Mouse (Mus musculus): ENCODE results near the gene Wasf2.

Gene Wasf2

DNA sequence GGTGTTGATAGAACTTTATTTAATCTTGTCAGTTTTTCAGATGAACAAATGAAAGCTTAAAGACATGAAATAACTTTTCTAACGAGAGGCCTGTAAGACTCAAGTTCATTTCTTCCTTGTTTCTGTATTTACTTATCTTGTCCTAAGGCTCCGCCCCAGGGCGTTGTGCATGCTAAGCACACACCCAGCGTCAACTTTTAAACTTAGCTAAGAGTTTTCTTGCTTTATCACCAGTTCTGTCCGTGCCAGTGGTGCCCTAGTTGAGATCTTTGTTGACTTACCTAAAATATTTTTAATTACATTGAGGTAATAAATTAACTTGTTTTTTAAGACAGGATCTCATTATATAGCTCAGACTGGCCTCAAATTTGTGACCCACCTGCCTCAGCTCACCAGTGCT, 48.0 kb downstream of the Wasf2 start:
- no peak for DNase-seq

DNA sequence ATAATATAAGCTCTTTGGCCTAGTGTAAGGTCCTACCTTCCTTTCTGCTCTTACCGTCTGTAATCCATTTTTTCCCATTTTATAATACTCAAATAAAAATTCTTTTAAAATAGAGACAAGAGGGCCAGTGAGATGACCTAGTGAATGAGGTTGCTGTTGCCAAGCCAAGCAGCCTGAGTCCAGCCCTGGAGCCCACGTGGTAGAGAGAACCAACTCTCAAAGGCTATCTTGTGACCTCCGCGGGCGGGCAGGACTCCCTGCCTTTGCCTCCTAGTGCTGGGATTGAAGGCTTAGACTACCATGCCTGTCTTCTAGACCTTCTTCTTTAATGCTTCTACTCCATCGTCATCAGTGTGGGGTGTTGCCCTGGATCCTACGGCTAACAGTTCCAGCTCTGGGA, 49.0 kb downstream of the Wasf2 start:
- DNase-seq, result no peak

DNA sequence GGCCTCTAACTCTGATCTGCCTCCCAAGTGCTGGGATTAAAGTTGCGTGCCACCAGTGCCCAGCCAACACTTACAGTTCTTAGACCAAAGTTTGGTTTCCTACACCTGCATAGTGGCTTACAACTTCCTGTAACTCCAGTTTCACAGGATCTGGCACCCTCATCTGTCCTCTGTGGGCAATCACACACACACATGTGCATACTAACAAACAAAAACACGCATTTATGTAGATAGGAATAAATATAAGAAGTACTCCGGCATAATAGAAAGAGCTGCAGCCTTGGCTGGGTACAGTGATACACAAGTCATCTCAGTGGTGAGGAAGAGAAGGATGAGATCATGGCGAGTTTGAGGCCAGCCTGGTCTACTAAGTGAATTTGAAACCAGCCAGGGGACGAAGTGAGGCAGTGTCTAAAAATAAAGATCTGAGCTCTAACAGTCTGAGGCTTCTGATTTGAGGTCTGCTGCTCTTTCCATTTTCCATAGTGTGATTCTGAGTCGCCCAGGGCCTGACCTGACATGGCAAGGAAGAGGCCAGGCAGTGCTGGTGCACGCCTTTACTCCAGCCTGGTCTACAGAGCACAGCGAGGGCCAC, 52.2 kb downstream of the Wasf2 start:
- no peak for DNase-seq

DNA sequence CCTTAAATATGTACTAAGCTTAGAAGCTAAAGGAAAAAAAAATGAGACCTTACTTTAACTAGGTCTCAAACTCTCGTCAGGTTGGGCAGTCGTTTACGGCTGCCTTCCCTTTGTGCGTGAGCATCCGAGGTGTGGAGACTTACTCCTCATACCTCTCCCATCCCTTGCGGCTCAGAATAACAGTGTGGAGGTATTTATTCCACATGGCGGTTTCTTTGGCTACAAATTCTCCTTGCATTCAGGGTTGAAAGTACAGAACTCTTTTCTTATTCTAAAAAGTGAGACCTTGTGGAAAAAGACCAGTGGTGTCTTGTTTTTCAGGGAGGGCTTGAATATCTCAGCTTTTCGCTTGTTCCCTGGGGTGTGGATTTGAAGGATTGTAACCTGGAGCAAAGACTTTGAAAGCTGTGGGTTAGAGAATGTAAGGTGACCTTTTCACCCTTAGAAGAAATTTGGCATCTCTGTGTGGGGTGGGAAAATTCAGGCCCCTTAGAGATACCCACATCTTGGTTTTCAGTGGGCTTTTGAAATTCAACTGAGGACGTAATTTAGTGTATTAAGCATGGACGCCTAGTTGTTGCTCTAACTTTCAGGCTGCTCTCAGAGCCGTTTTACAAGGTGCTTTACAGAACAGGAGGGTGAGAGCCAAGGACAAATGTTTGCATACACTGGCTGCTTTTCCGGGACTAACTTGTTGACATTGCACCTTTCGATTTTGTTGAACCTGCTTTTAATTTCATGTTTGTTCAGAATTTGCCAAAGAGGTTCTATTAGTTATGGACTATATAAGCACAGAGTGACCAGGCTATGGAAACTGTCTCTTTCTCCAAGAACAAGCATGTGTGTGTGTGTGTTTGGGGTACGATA, 54.0 kb downstream of the Wasf2 start:
- DNase-seq, result no peak

DNA sequence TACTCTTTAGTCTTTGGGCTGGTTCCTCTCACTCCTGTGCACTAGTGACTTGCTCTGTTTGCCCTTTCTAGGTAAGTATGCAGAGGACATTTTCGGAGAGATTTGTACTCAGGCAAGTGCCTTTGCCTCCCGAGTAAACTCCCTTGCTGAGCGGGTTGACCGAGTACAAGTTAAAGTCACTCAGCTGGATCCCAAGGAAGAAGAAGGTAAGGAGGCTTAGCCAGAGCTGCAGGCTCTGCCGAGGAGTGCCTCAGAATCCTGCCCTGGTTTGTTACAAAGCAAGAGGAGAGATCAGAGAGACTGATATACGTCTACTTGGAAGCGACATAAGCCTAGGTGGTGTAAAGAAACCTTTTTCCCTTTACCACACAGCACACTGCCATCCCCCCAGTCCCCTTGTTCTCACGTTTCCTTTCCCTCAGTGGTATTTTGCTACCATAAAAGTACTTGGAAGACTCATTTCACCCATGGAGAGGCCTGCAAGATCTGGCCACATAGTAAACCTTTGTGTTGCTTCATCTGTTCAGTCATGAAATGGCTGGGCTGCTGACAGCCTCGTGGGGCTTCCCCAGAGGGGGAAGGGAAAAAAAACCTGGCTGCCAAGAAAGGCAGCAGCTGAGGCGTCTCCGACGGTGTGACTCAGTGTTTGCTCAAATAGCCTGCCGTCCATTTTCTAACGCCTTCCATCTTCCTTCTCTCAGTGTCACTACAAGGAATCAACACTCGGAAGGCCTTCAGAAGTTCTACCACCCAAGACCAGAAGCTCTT, 54.8 kb downstream of the Wasf2 start:
- peak; percentile 63 for DNase-seq

DNA sequence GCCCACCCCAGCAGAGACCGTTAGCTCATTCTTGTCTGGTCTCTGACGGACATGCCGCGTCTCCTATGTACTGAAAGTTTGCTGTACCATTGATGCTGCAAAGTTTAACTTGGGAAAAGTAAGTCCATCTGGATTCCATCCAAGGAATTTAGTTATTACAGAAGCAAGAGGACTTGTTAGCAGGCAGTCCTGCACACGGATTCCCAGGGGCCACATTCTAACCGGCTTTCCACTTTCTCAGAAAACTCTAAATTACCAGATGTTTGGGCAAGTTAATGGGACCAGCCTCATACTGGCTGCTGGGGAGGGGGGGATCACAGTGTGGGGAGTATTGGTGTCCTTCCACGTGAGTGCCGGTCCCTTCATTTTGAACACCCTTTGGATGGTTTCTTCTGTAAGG, 55.6 kb downstream of the Wasf2 start:
- DNase-seq, result no peak

DNA sequence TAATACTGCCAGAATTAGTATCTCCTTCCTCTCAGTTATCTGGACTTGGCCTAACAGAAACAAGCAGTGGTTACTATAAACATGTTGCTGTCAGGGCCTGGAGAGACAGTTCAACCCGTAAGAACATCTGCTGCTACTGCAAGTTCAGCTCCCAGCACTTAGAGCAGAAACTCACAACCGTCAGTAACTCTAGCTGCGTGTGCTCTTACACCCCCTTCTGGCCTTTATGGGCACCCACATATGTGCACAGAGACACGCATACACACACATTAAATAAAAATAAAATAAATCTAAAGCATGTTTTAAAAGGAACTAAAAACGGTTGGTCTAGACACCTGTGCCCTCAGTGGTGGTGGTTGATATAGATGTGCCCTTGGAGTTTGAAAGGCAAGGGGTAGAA, 56.6 kb downstream of the Wasf2 start:
- DNase-seq, result no peak

DNA sequence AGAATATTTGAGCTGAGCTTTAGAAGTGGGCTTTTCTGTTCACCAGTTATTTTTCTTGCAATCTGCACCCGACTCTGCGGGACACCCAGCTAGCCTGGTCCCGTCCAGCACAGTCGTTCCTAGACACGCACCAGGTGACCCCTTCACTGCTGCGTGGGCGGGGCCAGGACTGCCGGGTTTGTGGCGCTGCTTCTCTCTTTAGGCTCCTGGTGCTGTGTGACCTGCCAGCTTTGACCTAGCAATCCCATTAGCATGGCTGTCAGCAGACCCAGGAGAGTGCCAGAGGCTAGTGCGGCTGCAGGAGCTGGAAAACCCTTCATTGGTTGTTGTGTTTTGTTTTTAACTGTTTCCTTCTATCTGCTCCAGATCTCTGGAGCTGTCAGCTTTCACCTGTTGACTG, 59.1 kb downstream of the Wasf2 start:
- no peak for DNase-seq

GRCm38 (mm10) chr4:133194482-133194881, 64.2 kb downstream of the Wasf2 start:
- DNase-seq, result no peak

GRCm38 (mm10) chr4:133195014-133195413, 64.7 kb downstream of the Wasf2 start:
- no peak for DNase-seq

- DNase-seq, result no peak
Measured at GRCm38 (mm10) chr4:133196136-133196535, 65.8 kb downstream of the Wasf2 start.

DNA sequence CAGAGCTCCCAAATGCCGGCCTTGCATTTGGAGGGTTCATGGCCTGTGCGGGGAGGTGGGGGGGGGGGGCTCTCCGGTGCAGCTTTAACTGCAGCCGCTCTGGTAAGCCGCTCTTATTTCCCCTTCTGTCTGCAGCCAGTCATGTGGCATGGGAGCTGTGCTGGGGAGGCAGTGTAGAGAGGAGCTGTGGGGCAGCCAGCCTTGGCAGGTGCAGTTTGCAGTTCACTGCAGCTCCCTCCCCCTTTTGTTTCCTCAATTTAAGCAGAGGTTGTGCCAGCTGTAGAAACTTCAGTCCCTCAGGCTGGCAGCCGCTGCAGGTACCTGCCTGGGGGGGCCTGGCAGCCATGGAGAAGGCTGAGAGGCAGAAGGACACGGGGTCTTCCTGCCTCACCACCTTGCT, 66.5 kb downstream of the Wasf2 start:
- no peak for DNase-seq

DNA sequence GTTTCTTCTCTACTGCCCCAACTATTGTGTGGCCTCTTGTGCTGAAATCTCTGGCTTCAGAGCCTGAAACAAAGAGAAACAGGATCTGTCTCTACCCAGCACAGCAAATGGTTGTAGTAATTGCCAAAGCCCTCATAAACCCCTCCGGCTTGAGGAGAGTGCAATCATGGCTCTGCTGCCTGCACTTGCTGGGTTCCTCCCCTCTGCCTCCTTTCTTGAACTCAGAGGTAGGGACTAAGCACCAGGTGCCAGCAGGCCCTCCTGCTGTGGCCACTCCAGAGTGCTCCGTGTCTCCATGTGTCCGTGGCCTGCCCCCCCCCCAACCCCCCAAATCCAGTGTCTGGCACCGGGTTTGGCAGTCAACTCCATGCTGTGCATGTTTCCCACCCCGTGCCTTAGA, 67.0 kb downstream of the Wasf2 start:
- no peak for DNase-seq

- no peak for DNase-seq
Measured at GRCm38 (mm10) chr4:133197801-133198286, 67.5 kb downstream of the Wasf2 start.

DNA sequence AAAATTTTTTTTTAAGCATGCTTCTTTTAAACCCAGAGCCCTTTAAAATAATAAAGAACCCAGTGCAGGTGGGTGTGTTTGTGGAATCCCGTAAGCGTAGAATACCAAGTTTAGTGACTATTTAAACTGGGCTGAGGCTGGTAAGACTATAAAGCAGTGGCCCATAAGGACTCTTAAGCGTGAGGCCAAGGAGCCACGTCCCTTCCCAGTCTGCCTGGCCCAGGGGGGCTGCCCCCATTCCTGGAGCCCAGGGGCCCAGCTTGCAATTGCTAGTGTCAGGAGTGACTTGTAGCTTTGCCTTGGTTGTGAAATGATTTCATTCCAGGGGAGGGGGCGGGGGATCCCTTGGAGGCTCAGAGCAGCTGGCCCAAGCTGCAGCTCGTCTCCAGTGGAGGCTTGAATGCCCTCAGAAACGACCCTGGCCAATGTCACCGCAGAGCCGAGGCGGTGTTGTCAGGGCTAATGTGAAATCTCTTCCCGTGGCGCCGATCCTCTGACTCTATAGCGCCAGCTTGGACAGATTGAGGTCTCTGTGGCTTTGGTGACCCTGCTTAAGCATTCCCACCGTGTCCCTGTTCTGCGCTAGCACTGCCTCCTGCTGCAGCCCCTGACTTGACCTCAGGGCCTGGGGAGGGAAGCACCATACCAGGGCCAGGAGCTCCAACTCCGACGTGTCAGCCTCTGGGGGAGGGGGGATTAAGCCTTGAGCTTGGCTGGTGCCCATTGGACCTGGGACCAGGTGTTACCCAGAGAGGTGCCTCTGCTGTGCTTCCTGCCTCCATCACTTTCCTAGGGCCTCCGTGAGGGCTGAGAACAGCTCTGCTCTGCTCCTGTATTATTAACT, 68.3 kb downstream of the Wasf2 start:
- no peak for DNase-seq

DNA sequence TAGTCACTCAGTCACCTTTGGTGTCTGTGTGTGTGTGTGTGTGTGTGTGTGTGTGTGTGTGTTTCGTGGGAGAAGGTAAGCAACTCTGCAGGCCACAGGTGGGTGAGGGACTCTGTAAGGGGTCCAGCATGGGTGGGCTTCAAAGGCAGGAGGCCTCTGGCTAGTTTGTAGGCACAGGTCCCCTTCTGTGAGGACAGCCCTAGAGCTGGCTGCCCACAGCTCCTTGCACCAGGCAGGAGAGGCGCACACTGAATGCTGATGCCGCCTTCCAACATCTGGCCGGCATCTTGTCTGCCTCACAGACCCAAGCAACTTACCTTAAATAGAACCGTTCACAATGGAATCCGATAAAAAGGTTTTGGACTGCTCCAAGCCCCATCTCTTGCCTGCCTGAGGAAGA, 69.4 kb downstream of the Wasf2 start:
- DNase-seq, result no peak

- peak; percentile 61 for DNase-seq
Measured at GRCm38 (mm10) chr4:133200343-133200742, 70.0 kb downstream of the Wasf2 start.

GRCm38 (mm10) chr4:133201006-133201771, 70.9 kb downstream of the Wasf2 start:
- DNase-seq, result peak; percentile 75

GRCm38 (mm10) chr4:133202254-133202653, 71.9 kb downstream of the Wasf2 start:
- no peak for DNase-seq

DNA sequence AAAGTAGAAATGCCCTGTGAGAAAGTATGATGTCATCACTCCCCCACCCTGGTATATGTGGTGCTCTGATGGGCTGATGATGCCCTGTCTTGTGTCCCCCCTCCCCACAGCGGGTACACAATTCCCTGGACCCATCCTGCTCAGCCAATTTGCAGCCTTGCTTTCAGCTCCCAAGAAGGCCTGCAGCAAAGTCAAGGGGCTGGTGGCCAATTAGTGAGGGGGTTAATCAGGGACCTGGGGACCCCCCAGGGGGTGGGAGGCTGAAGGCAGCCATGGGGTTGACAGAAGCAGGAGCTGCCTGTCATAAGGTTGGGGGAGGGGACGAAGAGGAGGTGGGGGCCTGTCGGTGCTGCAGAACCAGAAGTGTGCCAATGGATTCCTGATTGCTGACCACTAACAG, 73.3 kb downstream of the Wasf2 start:
- no peak for DNase-seq

DNA sequence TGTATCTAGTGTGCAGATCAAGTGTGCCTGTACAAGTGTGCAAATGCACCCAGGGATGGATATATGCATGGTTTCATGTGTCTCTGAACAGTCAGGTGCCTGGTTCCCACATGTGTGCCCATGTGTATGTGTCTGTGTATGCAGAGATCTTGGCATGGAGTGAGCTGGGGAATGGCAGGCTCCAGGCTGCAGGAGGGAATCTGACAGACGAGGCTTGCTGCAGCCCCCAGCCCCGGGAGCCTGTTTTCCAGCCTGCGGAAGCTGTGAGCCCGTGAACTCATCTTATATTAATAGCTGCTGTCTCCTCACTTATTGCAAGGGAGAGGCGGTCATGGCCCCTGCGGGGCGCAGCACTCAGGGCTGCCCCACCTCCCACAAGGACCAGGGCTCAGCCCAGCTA, 74.1 kb downstream of the Wasf2 start:
- DNase-seq, result no peak

DNA sequence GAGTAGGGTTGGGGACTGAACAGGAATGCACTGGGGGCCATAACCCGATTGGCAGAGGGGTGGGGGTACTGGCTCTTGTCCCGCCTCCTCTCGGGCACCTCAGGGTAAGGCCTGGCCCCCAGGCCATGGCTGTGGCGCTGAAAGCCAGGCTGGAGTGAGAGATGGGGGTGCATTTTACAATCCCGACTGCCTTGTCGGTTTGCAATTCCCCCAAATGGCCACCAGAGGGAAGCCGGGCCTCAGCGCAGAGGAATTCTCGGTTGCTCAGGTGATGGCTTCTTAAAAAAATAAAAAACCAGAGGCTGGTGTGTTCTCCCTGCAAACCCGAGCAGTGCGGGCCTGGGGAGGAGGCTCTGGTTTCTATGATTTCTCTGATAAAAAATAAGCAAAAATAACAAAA, 79.1 kb downstream of the Wasf2 start:
- DNase-seq, result peak; percentile 54
